Mouse (Mus musculus) adrenal gland, postnatal 10 days (tissue): ENCODE measurements around the gene Sdk2. TPM values are rescaled to one million over a fixed set of nuclear protein-coding genes. Genes with fewer than 3 reads are reported as not detected.

ENCODE experiments used
- DNase-seq: peaks from one replicate; pipeline ENCODE4 v3.0.0; 2021; ENCODE audit warnings: mixed read lengths
- total RNA-seq, 2 experiments: library from RNA; stranded (reverse); gene quantifications; 2 replicates each; pipeline ENCODE4 v1.2.3; 2021

The Sdk2 gene
- total RNA-seq, 2 experiments from 2014 or later: 4.9 to 5.4 TPM

DNA sequence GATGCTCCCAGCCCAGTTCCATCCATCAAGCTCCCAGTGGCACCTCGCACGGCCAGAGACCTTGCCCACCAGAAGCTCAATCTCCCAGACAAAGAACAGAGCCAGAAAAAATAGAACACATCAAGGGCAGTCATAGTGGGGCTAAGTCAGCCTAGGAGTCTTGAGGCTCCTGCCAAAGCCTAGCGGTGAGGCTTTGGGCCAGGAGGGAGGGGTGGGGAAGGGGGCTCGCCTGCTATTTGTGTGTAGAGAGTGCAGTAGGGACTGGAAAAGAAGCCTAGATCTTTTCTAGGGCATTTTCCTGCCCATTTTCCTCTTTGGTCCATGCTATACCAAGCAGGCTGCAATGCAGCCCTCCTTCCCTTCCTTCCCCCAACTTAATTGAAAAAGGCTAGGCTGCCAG, 76.8 kb downstream of the Sdk2 start:
- DNase-seq: no peak

GRCm38 (mm10) chr11:113985826-113986416, 80.9 kb downstream of the Sdk2 start:
- DNase-seq: no peak

GRCm38 (mm10) chr11:113981732-113982503, 84.9 kb downstream of the Sdk2 start:
- peak; percentile 38 for DNase-seq

DNA sequence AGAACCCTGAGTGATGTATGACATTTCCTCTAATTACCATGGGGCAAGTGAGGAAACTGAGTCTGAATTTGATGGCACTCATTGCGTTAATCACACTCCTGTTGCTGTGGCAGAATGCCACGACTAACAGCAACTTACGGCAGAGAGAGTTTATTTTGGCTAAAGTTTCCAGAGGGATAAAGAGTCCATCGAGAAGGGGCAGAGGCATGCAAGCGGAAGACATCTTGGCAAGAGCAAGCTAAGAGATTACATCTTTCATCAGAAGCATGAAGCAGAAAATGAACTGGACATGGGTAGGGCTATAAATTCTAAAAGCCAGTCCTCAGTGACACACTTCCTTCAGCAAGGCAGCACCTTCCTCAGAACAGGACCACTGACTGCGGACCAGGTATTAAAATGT, 85.8 kb downstream of the Sdk2 start:
- DNase-seq: no peak

- no peak for DNase-seq
These were observed 88.5 kb downstream of the Sdk2 start for GRCm38 (mm10) chr11:113978318-113978717.

GRCm38 (mm10) chr11:113975667-113975970, 91.2 kb downstream of the Sdk2 start:
- DNase-seq: no peak

DNA sequence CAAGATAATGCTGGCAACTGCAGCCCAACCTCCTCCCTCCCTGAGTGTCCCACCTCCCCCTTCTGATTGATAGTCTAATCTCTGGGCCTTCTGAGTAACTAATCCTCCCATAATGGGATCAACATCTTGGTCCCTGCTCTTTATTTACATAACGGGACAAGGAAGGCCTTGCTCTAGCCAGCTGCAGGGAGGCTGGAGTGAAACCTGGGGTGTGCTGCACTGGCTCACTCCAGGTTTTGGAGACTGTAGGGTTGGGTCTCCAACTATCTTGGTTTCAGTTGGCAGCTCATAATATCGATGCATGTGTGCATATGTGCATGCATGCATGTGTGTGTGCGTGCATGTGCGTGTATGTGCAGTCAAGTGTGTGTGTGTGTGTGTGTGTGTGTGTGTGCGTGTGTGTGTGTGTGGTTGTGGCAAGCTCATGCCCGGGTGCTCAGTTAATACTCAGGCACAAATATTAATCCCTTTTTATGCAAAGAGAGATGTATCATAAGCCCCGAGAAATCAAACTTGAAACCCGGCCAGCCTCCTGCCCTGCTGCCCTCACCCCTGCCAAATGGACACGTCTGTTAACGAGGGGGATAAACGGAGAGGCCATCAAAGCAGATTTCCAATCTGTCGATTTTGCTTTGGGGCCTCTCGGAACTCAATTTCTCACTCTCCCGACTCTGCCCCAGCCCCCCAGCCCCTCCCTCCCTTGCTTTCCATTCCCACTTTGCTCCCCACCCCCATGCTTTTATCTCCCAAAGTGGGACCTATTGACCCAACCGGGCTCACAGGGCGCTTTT, 91.8 kb downstream of the Sdk2 start:
- no peak for DNase-seq

DNA sequence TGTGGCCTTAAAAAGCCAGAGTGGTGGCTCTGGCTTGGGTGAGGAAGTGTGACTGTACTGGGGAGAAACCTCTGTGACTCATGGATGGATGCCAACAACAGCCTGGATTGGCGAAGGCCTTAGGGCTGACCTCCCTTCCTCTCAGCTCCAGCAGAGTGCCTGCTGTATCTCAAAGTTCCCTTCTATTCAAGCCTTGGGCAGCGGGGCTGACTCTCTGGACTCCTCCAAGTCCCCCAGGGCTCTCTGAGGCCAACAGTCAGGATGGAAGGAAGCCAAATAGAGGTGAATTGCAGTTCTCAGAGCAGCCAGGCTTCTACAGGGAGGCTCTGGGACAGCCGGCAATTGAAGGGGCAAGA, 94.4 kb downstream of the Sdk2 start:
- peak; percentile 63 for DNase-seq

DNA sequence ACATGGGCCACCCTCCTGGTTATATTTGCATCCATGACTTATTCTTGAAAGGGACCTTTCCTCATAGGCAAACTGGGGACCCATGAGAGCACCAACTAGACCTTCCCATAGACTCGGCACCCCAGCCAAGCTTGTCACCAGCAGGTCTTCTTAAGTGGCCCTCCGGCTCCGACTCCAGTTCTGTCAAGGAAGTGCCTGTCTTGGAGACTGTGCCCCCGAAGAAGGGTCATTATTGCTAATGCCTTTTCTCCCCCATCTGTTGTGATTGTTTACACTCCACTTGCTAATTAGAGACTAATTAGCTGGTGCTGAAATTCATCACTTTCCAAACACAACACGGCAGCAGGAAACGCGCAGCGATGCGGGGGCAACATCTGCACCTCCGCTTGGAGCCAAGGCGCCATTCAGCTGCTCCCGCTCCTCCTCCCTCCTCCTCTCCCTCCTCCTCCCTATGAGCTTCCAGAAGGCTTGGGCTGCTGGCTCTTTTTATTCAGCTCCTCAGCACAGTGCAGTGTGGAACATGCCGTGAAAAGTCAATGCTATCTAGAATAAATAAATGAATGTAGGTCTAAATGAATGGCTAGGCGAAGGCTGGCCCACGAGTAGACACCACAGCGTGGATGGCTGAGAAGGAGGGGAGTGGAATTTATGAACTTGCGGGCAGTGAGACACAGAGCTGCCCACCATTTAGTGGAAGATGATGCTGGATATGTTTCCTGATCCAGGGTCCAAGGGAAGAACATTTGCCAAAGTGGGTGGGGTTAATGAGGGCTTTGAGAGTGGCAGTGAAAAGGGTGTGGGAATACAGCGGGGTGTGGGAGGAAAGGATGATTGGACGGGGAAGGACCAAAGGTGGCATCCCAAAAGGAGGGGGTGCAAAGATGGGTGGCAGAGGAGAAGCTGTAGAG, 95.0 kb downstream of the Sdk2 start:
- no peak for DNase-seq

- DNase-seq: no peak
These were observed 96.8 kb downstream of the Sdk2 start for GRCm38 (mm10) chr11:113970026-113970425.

DNA sequence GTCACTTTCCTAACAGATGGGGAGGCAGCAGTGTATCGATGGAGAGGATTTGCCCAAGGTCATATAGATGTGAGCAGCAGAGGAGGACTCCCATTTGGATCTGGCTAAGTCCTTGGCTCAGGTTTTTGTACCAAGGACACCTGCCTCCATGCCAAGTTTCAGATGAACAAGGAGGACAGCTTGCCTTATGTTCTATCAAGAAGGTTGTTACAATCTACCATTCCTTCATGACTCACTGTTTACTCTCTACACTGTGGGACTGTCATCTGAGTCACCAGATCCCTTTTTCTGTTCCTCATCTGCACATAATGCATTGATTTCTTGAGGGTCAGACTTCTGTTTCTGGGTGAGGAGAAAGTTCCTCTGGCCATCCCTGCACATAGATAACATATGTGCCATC, 101.6 kb downstream of the Sdk2 start:
- DNase-seq: no peak

DNA sequence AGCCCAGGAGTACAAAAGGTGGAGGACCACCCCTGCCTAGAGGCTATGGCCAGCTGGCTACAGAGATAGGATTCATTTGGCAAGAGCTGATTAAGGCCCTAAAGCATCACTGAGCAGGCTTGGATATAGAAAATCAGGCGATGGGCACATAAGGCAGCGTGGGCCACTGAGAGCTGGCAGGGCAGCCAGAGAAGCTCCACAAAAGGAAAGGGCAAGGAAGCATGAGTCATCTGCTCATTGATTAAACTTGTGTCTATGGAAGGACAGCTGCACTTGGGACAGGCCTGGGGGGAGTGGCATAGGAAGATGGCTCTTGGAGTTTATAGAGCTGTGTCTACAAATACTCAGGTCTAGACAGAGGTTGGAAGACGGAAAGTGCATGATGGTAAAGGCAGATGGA, 104.1 kb downstream of the Sdk2 start:
- no peak for DNase-seq

DNA sequence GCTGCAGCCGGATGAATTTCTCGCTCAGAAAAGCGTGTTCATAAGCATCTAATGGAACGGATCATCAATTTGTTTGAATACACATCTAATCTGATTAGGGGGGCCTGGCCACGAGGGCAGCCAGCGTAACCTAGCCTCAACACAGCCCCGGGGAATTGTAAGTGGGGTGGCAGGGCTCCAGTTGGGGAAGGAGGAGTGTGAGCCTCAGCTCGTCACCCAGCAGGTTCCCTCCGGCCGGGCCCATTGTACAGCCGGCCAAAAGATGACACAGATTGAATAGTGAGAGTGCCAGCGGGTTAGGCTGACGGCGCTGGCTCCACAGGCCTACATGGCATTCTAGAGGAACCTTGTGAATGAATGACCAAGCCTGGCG, 115.2 kb downstream of the Sdk2 start:
- DNase-seq: peak; percentile 8

GRCm38 (mm10) chr11:113950904-113951615, 115.8 kb downstream of the Sdk2 start:
- peak; percentile 12 for DNase-seq

DNA sequence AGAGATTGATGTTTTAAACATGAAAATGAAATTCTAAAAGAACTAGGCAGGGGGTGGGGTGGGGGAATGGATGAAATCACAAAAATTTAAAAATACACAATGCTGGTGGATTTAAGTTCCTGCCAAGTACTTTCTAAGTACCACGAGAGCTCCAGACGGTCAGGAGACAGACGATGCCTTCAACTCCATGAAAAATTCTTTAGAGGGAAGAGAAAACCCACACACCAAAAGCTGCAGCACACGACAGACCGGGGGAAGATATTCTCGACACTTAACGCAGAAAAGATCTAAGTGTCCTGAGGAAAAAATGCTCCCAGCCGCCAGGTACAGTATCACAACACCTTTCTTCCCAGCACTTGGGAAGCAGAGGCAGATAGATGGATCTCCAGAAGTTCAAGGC, 118.2 kb downstream of the Sdk2 start:
- DNase-seq: no peak

- no peak for DNase-seq
These were observed 124.6 kb downstream of the Sdk2 start for GRCm38 (mm10) chr11:113942101-113942735.

DNA sequence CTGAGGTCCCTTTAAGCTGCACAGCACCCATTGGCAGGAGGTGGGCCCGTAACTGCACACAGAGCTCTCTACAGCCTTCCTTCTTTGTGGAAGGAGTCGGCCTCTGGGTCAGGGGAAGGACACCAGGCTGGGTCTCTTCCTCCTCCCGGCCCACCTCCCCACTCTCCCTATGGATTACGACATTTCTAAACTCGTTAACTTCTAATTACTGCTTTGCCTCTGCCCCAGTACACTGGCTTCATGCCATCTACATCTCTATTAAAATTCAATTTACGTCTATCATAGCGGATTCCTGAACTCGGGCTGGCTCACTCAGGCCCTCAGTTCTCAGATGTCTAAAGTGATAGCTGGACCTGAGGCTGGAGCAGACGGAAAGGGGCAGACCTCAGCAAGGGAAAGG, 133.2 kb downstream of the Sdk2 start:
- no peak for DNase-seq

DNA sequence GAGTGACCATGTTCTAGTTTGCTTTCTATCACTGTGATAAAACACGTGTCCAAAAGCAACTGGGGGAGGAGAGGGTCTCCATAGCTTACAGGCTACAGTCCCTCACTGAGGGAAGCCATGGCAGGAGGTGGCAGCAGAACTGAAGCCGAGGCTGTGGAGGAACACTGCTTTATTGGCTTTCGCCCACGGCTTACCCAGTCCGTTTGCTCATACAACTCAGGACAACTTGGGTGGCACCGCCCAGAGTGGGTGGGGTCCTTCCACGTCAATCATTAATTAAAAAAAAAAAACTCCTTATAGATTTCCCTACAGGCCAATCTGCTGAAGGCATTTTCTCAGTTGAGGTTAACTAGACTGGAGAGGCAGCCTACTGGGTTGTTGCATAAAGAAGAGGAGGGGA, 133.9 kb downstream of the Sdk2 start:
- DNase-seq: no peak

DNA sequence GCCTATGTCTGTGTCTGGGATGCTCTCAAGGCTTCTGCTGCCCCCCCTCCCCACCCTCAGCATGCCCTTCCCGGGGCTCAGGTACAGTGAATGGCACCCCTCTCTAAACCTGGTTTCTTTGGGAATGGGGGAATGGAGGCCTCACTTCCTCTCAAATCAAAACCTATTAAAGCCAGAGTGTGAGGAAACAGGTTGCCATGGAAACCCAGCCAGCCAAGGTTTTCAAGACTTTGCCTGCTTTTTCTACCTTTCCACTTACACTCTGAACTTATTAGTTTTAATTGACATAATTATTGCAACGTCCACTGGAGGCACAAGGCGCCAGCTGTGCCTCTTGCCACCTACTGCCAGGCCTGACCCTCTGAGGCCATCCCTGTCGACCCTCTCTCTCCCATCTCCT, 135.1 kb downstream of the Sdk2 start:
- no peak for DNase-seq

GRCm38 (mm10) chr11:113930112-113930511, 136.7 kb downstream of the Sdk2 start:
- no peak for DNase-seq

DNA sequence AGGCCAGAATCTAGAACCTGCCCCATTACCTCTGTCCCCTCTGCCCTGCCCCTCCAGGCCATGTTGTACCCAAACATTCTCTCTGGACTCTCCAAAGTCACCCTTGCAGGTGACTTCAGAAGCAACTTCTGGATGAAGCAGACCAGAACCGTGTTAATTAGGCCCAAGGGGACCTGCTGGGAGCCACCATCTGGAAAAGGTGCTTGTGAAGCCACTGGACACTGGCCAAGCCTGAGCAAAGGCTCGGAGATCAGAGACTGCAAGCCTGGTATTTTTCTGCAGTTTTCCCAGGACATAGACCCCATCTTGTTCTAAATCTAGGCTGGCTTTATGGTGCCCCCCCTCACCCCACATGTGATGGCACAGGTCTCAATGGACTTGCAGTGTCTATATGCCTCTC, 138.0 kb downstream of the Sdk2 start:
- DNase-seq: no peak
